26 mouse cellular contexts compared by ENCODE assay signal in genomic region chr7:111316479-111316990, GRCm38 (mm10).
DNase-seq lines count a peak whose midpoint lies in the region; ATAC-seq and TF ChIP-seq lines count a peak whose summit lies in the region.
"Had no signal": no experiment of that assay in that cellular context is flagged by ENCODE, and none has a peak within 500 bp of the region (broad histone marks: within the 10 kb centered on the region; RNA-seq: fewer than 3 reads in every experiment).

No protein-coding gene starts in this region.

- no peak overlapping the region for H3K4me3 ChIP-seq in forebrain, embryonic 12.5 days (replicated peaks)
- H3K4me3 ChIP-seq in forebrain, postnatal 0 days (ENCODE audit: low read depth, low read length) = no peak overlapping the region
- H3K4me3 ChIP-seq in hindbrain, embryonic 14.5 days (replicated peaks; ENCODE audit: low read length) = no peak overlapping the region
- H3K4me3 ChIP-seq in hindbrain, embryonic 11.5 days (ENCODE audit: low read depth, low read length) = no peak overlapping the region
- no peak overlapping the region for H3K4me3 ChIP-seq in hindbrain, postnatal 0 days (ENCODE audit: low read length)
- H3K4me3 ChIP-seq: embryonic facial prominence, embryonic 10.5 days; embryonic facial prominence, embryonic 15.5 days; heart, adult 2 months; heart, embryonic 12.5 days; intestine, embryonic 15.5 days; limb, embryonic 13.5 days; lung, embryonic 15.5 days had no signal

- ATAC-seq in forebrain, embryonic 12.5 days (ENCODE audit: low FRiP score) = peak; percentile 51; the same call in 1 of the 2 replicates
- ATAC-seq in forebrain, postnatal 0 days = no peak
- ATAC-seq in hindbrain, embryonic 14.5 days (ENCODE audit: low FRiP score) = no peak
- ATAC-seq in hindbrain, embryonic 11.5 days (ENCODE audit: low FRiP score) = no peak
- 0 out of 2 replicates have a peak, but pooled peaks have one; percentile 24 for ATAC-seq in hindbrain, postnatal 0 days
- ATAC-seq: intestine, embryonic 15.5 days had no signal

- DNase-seq in forebrain, postnatal 0 days = no peak
- DNase-seq in hindbrain, embryonic 14.5 days (ENCODE audit: low spot score) = peak; percentile 54
- no peak for DNase-seq in hindbrain, embryonic 11.5 days (ENCODE audit: low spot score)
- peak; percentile 22 for DNase-seq in Muller cell, postnatal 12 days (ENCODE audit: inconsistent ontology term)
- DNase-seq in hindbrain, postnatal 0 days (ENCODE audit: low spot score) = peak; percentile 42
- no peak for DNase-seq in ovary, adult 18-20 months (ENCODE audit: low spot score)
- DNase-seq in adrenal gland, postnatal 4 days (ENCODE audit: low spot score in 2 of 2) = no peak
- DNase-seq: adrenal gland, postnatal 10 days; cerebellum, adult 11-12 months; cerebellum, adult 9-11 months; gastrocnemius, postnatal 36 days; heart, adult 2 months; kidney, adult 2 months; kidney, postnatal 4 days; right cerebral cortex, postnatal 25 days; thymus, postnatal 25 days had no signal

- H3K36me3 ChIP-seq in forebrain, embryonic 12.5 days (replicated peaks) = no peaks in the 10 kb centered on the region
- H3K36me3 ChIP-seq in forebrain, postnatal 0 days (ENCODE audit: insufficient read depth) = no peaks in the 10 kb centered on the region
- H3K36me3 ChIP-seq in hindbrain, embryonic 14.5 days (replicated peaks; ENCODE audit: control insufficient read depth, insufficient read depth) = no peaks in the 10 kb centered on the region
- no peaks in the 10 kb centered on the region for H3K36me3 ChIP-seq in hindbrain, embryonic 11.5 days (ENCODE audit: control insufficient read depth, insufficient read depth, low read length)
- no peaks in the 10 kb centered on the region for H3K36me3 ChIP-seq in hindbrain, postnatal 0 days (ENCODE audit: insufficient read depth, low read length)
- H3K36me3 ChIP-seq: embryonic facial prominence, embryonic 10.5 days; embryonic facial prominence, embryonic 15.5 days; heart, embryonic 12.5 days; intestine, embryonic 15.5 days; limb, embryonic 13.5 days; lung, embryonic 15.5 days had no signal

- H3K9ac ChIP-seq in forebrain, embryonic 12.5 days = no peak overlapping the region
- H3K9ac ChIP-seq in forebrain, postnatal 0 days = no peak overlapping the region
- H3K9ac ChIP-seq in hindbrain, embryonic 14.5 days = no peak overlapping the region
- H3K9ac ChIP-seq in hindbrain, embryonic 11.5 days (ENCODE audit: low read depth, low read length) = no peak overlapping the region
- H3K9ac ChIP-seq in hindbrain, postnatal 0 days (replicated peaks; ENCODE audit: low read length) = no peak overlapping the region
- H3K9ac ChIP-seq: embryonic facial prominence, embryonic 15.5 days; heart, embryonic 12.5 days; intestine, embryonic 15.5 days; limb, embryonic 13.5 days; lung, embryonic 15.5 days had no signal

- 38% methylated on average over 2 of the region's 2 CpGs for WGBS in forebrain, embryonic 12.5 days
- WGBS in forebrain, postnatal 0 days = 25% methylated on average over 2 of the region's 2 CpGs
- 39% methylated on average over 2 of the region's 2 CpGs for WGBS in hindbrain, embryonic 14.5 days
- WGBS in hindbrain, embryonic 11.5 days = 78% methylated on average over 2 of the region's 2 CpGs
- 27% methylated on average over 2 of the region's 2 CpGs for WGBS in hindbrain, postnatal 0 days

- no peak for TF ChIP-seq CTCF in forebrain, postnatal 0 days (IDR thresholded peaks at IDR 0.05; ENCODE audit: low read depth)
- no peak for TF ChIP-seq CTCF in hindbrain, postnatal 0 days (IDR thresholded peaks at IDR 0.05; ENCODE audit: low read depth)

- H3K4me1 ChIP-seq in forebrain, embryonic 12.5 days = no peaks in the 10 kb centered on the region; the same call in 1 of the 2 replicates
- H3K4me1 ChIP-seq in forebrain, postnatal 0 days (ENCODE audit: insufficient read depth) = no peaks in the 10 kb centered on the region
- H3K4me1 ChIP-seq in hindbrain, embryonic 14.5 days (replicated peaks; ENCODE audit: control insufficient read depth, insufficient read depth, low read length) = peaks cover 7% of the 10 kb centered on the region; the same call in 1 of the 2 replicates
- no peaks in the 10 kb centered on the region for H3K4me1 ChIP-seq in hindbrain, embryonic 11.5 days (replicated peaks; ENCODE audit: control insufficient read depth, insufficient read depth, low read length)
- no peaks in the 10 kb centered on the region for H3K4me1 ChIP-seq in hindbrain, postnatal 0 days (ENCODE audit: insufficient read depth, low read length)
- H3K4me1 ChIP-seq: embryonic facial prominence, embryonic 15.5 days; heart, embryonic 12.5 days; intestine, embryonic 15.5 days; limb, embryonic 13.5 days; lung, embryonic 15.5 days had no signal

- H3K9me3 ChIP-seq in forebrain, embryonic 12.5 days = peaks cover 2% of the 10 kb centered on the region; the same call in 1 of the 2 replicates
- 0 out of 2 replicates have a peak, but pooled peaks cover 5% of the 10 kb centered on the region for H3K9me3 ChIP-seq in forebrain, postnatal 0 days (ENCODE audit: low read length)
- peaks cover 3% of the 10 kb centered on the region; the same call in 1 of the 2 replicates for H3K9me3 ChIP-seq in hindbrain, embryonic 14.5 days (ENCODE audit: control insufficient read depth, low read length)
- H3K9me3 ChIP-seq in hindbrain, embryonic 11.5 days (ENCODE audit: control insufficient read depth, low read length) = no peaks in the 10 kb centered on the region
- H3K9me3 ChIP-seq in hindbrain, postnatal 0 days (ENCODE audit: low read length) = no peaks in the 10 kb centered on the region
- H3K9me3 ChIP-seq: embryonic facial prominence, embryonic 15.5 days; lung, embryonic 15.5 days had no signal

- no peak overlapping the region for H3K27ac ChIP-seq in forebrain, embryonic 12.5 days
- H3K27ac ChIP-seq in forebrain, postnatal 0 days (ENCODE audit: low read depth, low read length) = no peak overlapping the region
- H3K27ac ChIP-seq in hindbrain, embryonic 14.5 days = no peak overlapping the region
- H3K27ac ChIP-seq in hindbrain, embryonic 11.5 days (ENCODE audit: low read depth, low read length) = no peak overlapping the region
- H3K27ac ChIP-seq in hindbrain, postnatal 0 days = no peak overlapping the region
- H3K27ac ChIP-seq: embryonic facial prominence, embryonic 10.5 days; embryonic facial prominence, embryonic 15.5 days; heart, adult 2 months; intestine, embryonic 15.5 days; limb, embryonic 13.5 days; lung, embryonic 15.5 days had no signal

- no peak overlapping the region for H3K4me2 ChIP-seq in forebrain, embryonic 12.5 days
- H3K4me2 ChIP-seq in forebrain, postnatal 0 days (ENCODE audit: low read depth) = no peak overlapping the region
- no peak overlapping the region for H3K4me2 ChIP-seq in hindbrain, embryonic 14.5 days (replicated peaks)
- H3K4me2 ChIP-seq in hindbrain, embryonic 11.5 days (replicated peaks; ENCODE audit: low read depth, low read length) = no peak overlapping the region
- no peak overlapping the region for H3K4me2 ChIP-seq in hindbrain, postnatal 0 days (ENCODE audit: low read depth, low read length)
- H3K4me2 ChIP-seq: embryonic facial prominence, embryonic 15.5 days; heart, embryonic 12.5 days; intestine, embryonic 15.5 days; limb, embryonic 13.5 days; liver, embryonic 11.5 days; lung, embryonic 15.5 days; midbrain, embryonic 11.5 days had no signal

- peaks cover 36% of the 10 kb centered on the region for H3K27me3 ChIP-seq in forebrain, embryonic 12.5 days
- H3K27me3 ChIP-seq in forebrain, postnatal 0 days (ENCODE audit: insufficient read depth, low read length) = no peaks in the 10 kb centered on the region
- no peaks in the 10 kb centered on the region for H3K27me3 ChIP-seq in hindbrain, embryonic 14.5 days (ENCODE audit: control insufficient read depth, insufficient read depth, low read length)
- H3K27me3 ChIP-seq in hindbrain, embryonic 11.5 days (ENCODE audit: control insufficient read depth, insufficient read depth, low read length) = no peaks in the 10 kb centered on the region
- H3K27me3 ChIP-seq in hindbrain, postnatal 0 days (ENCODE audit: insufficient read depth, low read length) = no peaks in the 10 kb centered on the region
- H3K27me3 ChIP-seq: CH12.LX; embryonic facial prominence, embryonic 15.5 days; heart, embryonic 12.5 days; intestine, embryonic 15.5 days; limb, embryonic 13.5 days; lung, embryonic 15.5 days had no signal

Comparison
In these comparisons a context has a peak if more than half of its experiments do, and no peak if none do; other contexts are left out.
1. ATAC-seq: peak in forebrain, embryonic 12.5 days (single experiment) and hindbrain, postnatal 0 days (single experiment); none in forebrain, postnatal 0 days (single experiment), hindbrain, embryonic 14.5 days (single experiment) and hindbrain, embryonic 11.5 days (single experiment).
2. DNase-seq: peak in hindbrain, embryonic 14.5 days (single experiment), Muller cell, postnatal 12 days (single experiment) and hindbrain, postnatal 0 days (single experiment); none in forebrain, postnatal 0 days (single experiment), hindbrain, embryonic 11.5 days (single experiment), ovary, adult 18-20 months (single experiment) and adrenal gland, postnatal 4 days (0 of 2).